Mouse (Mus musculus): Measurements from ENCODE around the gene Ctrb1. TPM values are rescaled to one million over a fixed set of nuclear protein-coding genes. Genes with fewer than 3 reads are reported as not detected.

Gene Ctrb1
- polyA plus RNA-seq, 1 experiment = 11.8 TPM

GRCm38 (mm10) chr8:111734244-111734960 lies 43.6 kb upstream of the Ctrb1 start:
- TF ChIP-seq CTCF (IDR thresholded peaks at IDR 0.05; ENCODE audit: borderline replicate concordance, control insufficient read depth, extremely low read depth, insufficient read depth, low read length, poor library complexity) (no peak), POLR2A (IDR thresholded peaks at IDR 0.05; ENCODE audit: control insufficient read depth, extremely low read depth, insufficient read depth, low read length, poor library complexity) (no peak)
- WGBS = 58% methylated on average over 6 of the region's 6 CpGs
- Histone ChIP-seq H3K36me3 (ENCODE audit: control insufficient read depth, insufficient read depth, low read length) (no peaks in the 10 kb centered on the region), H3K27me3 (ENCODE audit: control insufficient read depth, insufficient read depth, low read length) (peaks cover 15% of the 10 kb centered on the region; the same call in 1 of the 2 replicates), H3K4me1 (replicated peaks; ENCODE audit: control insufficient read depth, insufficient read depth, low read length) (peaks cover 10% of the 10 kb centered on the region), H3K27ac (ENCODE audit: control insufficient read depth, insufficient read depth, low read length) (no peak overlapping the region), H3K4me3 (ENCODE audit: control insufficient read depth, insufficient read depth, low read length) (no peak overlapping the region)
- DNase-seq = no peak

- peaks cover 15% of the 10 kb centered on the region; the same call in 1 of the 2 replicates for H3K27me3 ChIP-seq (ENCODE audit: control insufficient read depth, insufficient read depth, low read length)
- no peak overlapping the region for H3K27ac ChIP-seq (ENCODE audit: control insufficient read depth, insufficient read depth, low read length)
- 32% methylated on average over 5 of the region's 5 CpGs for WGBS
- DNase-seq = no peak
- no peak overlapping the region for H3K4me3 ChIP-seq (ENCODE audit: control insufficient read depth, insufficient read depth, low read length)
- no peaks in the 10 kb centered on the region for H3K36me3 ChIP-seq (ENCODE audit: control insufficient read depth, insufficient read depth, low read length)
- TF ChIP-seq CTCF (IDR thresholded peaks at IDR 0.05; ENCODE audit: borderline replicate concordance, control insufficient read depth, extremely low read depth, insufficient read depth, low read length, poor library complexity) (no peak), POLR2A (IDR thresholded peaks at IDR 0.05; ENCODE audit: control insufficient read depth, extremely low read depth, insufficient read depth, low read length, poor library complexity) (no peak)
- H3K4me1 ChIP-seq (replicated peaks; ENCODE audit: control insufficient read depth, insufficient read depth, low read length) = peaks cover 10% of the 10 kb centered on the region
Observed at GRCm38 (mm10) chr8:111733581-111734243, 42.9 kb upstream of the Ctrb1 start.

- H3K4me1 ChIP-seq (replicated peaks; ENCODE audit: control insufficient read depth, insufficient read depth, low read length) = peaks cover 10% of the 10 kb centered on the region
- H3K4me3 ChIP-seq (ENCODE audit: control insufficient read depth, insufficient read depth, low read length) = peak overlapping the region; percentile 46
- H3K27me3 ChIP-seq (ENCODE audit: control insufficient read depth, insufficient read depth, low read length) = peaks cover 15% of the 10 kb centered on the region; the same call in 1 of the 2 replicates
- no peak for DNase-seq
- no peak for TF ChIP-seq POLR2A (IDR thresholded peaks at IDR 0.05; ENCODE audit: control insufficient read depth, extremely low read depth, insufficient read depth, low read length, poor library complexity)
- no peak for TF ChIP-seq CTCF (IDR thresholded peaks at IDR 0.05; ENCODE audit: borderline replicate concordance, control insufficient read depth, extremely low read depth, insufficient read depth, low read length, poor library complexity)
- no peak overlapping the region for H3K27ac ChIP-seq (ENCODE audit: control insufficient read depth, insufficient read depth, low read length)
- 33% methylated on average over 10 of the region's 10 CpGs for WGBS
- H3K36me3 ChIP-seq (ENCODE audit: control insufficient read depth, insufficient read depth, low read length) = no peaks in the 10 kb centered on the region
Observed at GRCm38 (mm10) chr8:111732406-111733085, 41.7 kb upstream of the Ctrb1 start.

- Histone ChIP-seq H3K4me3 (ENCODE audit: control insufficient read depth, insufficient read depth, low read length) (peak overlapping the region; percentile 46), H3K36me3 (ENCODE audit: control insufficient read depth, insufficient read depth, low read length) (no peaks in the 10 kb centered on the region), H3K27ac (ENCODE audit: control insufficient read depth, insufficient read depth, low read length) (no peak overlapping the region), H3K4me1 (replicated peaks; ENCODE audit: control insufficient read depth, insufficient read depth, low read length) (peaks cover 10% of the 10 kb centered on the region), H3K27me3 (ENCODE audit: control insufficient read depth, insufficient read depth, low read length) (peaks cover 15% of the 10 kb centered on the region; the same call in 1 of the 2 replicates)
- TF ChIP-seq CTCF (IDR thresholded peaks at IDR 0.05; ENCODE audit: borderline replicate concordance, control insufficient read depth, extremely low read depth, insufficient read depth, low read length, poor library complexity) (no peak), POLR2A (IDR thresholded peaks at IDR 0.05; ENCODE audit: control insufficient read depth, extremely low read depth, insufficient read depth, low read length, poor library complexity) (no peak)
- 1% methylated on average over 41 of the region's 41 CpGs for WGBS
- peak; percentile 80 for DNase-seq
Observed at GRCm38 (mm10) chr8:111732004-111732403, 41.2 kb upstream of the Ctrb1 start.

- no peak for TF ChIP-seq CTCF (IDR thresholded peaks at IDR 0.05; ENCODE audit: borderline replicate concordance, control insufficient read depth, extremely low read depth, insufficient read depth, low read length, poor library complexity)
- no peak for TF ChIP-seq POLR2A (IDR thresholded peaks at IDR 0.05; ENCODE audit: control insufficient read depth, extremely low read depth, insufficient read depth, low read length, poor library complexity)
Observed at GRCm38 (mm10) chr8:111731231-111731977, 40.6 kb upstream of the Ctrb1 start.

More at GRCm38 (mm10) chr8:111731231-111731977, 40.6 kb upstream of the Ctrb1 start:
- no peak overlapping the region for H3K27ac ChIP-seq (ENCODE audit: control insufficient read depth, insufficient read depth, low read length)
- no peaks in the 10 kb centered on the region for H3K36me3 ChIP-seq (ENCODE audit: control insufficient read depth, insufficient read depth, low read length)
- no peak for DNase-seq
- WGBS = 3% methylated on average over 38 of the region's 39 CpGs
- peaks cover 10% of the 10 kb centered on the region for H3K4me1 ChIP-seq (replicated peaks; ENCODE audit: control insufficient read depth, insufficient read depth, low read length)
- peak overlapping the region; percentile 46 for H3K4me3 ChIP-seq (ENCODE audit: control insufficient read depth, insufficient read depth, low read length)
- H3K27me3 ChIP-seq (ENCODE audit: control insufficient read depth, insufficient read depth, low read length) = peaks cover 15% of the 10 kb centered on the region; the same call in 1 of the 2 replicates
